Mouse (Mus musculus) liver, embryonic 15.5 days (tissue): Measurements from ENCODE around the gene Fam198a. TPM values are rescaled to one million over a fixed set of nuclear protein-coding genes. Genes with fewer than 3 reads are reported as not detected.

Experiments used
- ATAC-seq: fragments of 200-750 bp; cut with Nextera tagmentation; 2 replicates; pipeline ENCODE4 v1.8.0; 2017; ENCODE audit warnings: moderate number of reproducible peaks, mild to moderate bottlenecking, moderate library complexity; ENCODE audit not compliant: insufficient read depth
- H3K27ac ChIP-seq: fragments of 300-500 bp; sonication (generic); replicated peaks from 2 replicates; pipeline ENCODE4 v1.5.1; 2015; ENCODE audit warnings: mild to moderate bottlenecking, inconsistent platforms
- H3K27me3 ChIP-seq: fragments of 300-500 bp; sonication (generic); 2 replicates; pipeline ENCODE4 v1.6.1; 2015; ENCODE audit warnings: mild to moderate bottlenecking, inconsistent platforms
- H3K36me3 ChIP-seq: fragments of 300-500 bp; sonication (generic); replicated peaks from 2 replicates; pipeline ENCODE4 v1.6.1; 2015; ENCODE audit warnings: moderate library complexity, mild to moderate bottlenecking, inconsistent platforms
- H3K4me1 ChIP-seq: fragments of 300-500 bp; sonication (generic); replicated peaks from 2 replicates; pipeline ENCODE4 v1.6.1; 2015; ENCODE audit warnings: inconsistent platforms
- H3K4me2 ChIP-seq: fragments of 300-500 bp; sonication (generic); 2 replicates; pipeline ENCODE4 v1.6.1; 2015; ENCODE audit warnings: moderate library complexity, mild to moderate bottlenecking, inconsistent platforms
- H3K4me3 ChIP-seq: fragments of 300-500 bp; sonication (generic); replicated peaks from 2 replicates; pipeline ENCODE4 v1.5.1; 2015; ENCODE audit warnings: mild to moderate bottlenecking, inconsistent platforms
- H3K9ac ChIP-seq: fragments of 300-500 bp; sonication (generic); 2 replicates; pipeline ENCODE4 v1.6.1; 2015; ENCODE audit warnings: moderate library complexity, mild to moderate bottlenecking, inconsistent platforms
- H3K9me3 ChIP-seq: fragments of 300-500 bp; sonication (generic); replicated peaks from 2 replicates; pipeline ENCODE4 v1.6.1; 2016; ENCODE audit warnings: inconsistent platforms
- WGBS: fragments of 180-500 bp; shearing (Covaris S2); methylation state at CpG from one replicate; pipeline ENCODE4 v1.1.7; 2015; ENCODE audit warnings: mixed read lengths; ENCODE audit not compliant: insufficient replicate concordance; 5-methylcytosine and 5-hydroxymethylcytosine counted together
- polyA plus RNA-seq: library from polyadenylated mRNA; unstranded; fragments of >200 nt; fragmentation: Nextera tagmentation; extraction: Ambion mirVana; gene quantifications from 2 replicates; pipeline ENCODE4 v1.2.1, GENCODE M21; 2015

The Fam198a gene
- polyA plus RNA-seq, 1 experiment from 2014 or later = 0.24 TPM

- ATAC-seq = no peak
- no peaks in the 10 kb centered on the region for H3K36me3 ChIP-seq
- H3K4me1 ChIP-seq = no peaks in the 10 kb centered on the region
- no peaks in the 10 kb centered on the region for H3K27me3 ChIP-seq
- H3K27ac ChIP-seq = no peak overlapping the region
- WGBS = 80% methylated on average over 15 of the region's 15 CpGs
- no peaks in the 10 kb centered on the region for H3K9me3 ChIP-seq
- no peak overlapping the region for H3K9ac ChIP-seq
- no peak overlapping the region for H3K4me3 ChIP-seq
- no peak overlapping the region for H3K4me2 ChIP-seq
Measured at GRCm38 (mm10) chr9:121982665-121983064, 31.9 kb downstream of the Fam198a start.

- H3K4me3 ChIP-seq = no peak overlapping the region
Measured at GRCm38 (mm10) chr9:121983504-121983903, 32.7 kb downstream of the Fam198a start.

GRCm38 (mm10) chr9:121984465-121985461 lies 34.0 kb downstream of the Fam198a start:
- H3K4me2 ChIP-seq = no peak overlapping the region
- H3K27me3 ChIP-seq = no peaks in the 10 kb centered on the region
- H3K9me3 ChIP-seq = no peaks in the 10 kb centered on the region
- H3K27ac ChIP-seq = no peak overlapping the region
- H3K4me3 ChIP-seq = no peak overlapping the region
- no peaks in the 10 kb centered on the region for H3K4me1 ChIP-seq
- no peaks in the 10 kb centered on the region for H3K36me3 ChIP-seq
- no peak for ATAC-seq
- 47% methylated on average over 15 of the region's 15 CpGs for WGBS
- H3K9ac ChIP-seq = no peak overlapping the region

More at GRCm38 (mm10) chr9:121983504-121983903, 32.7 kb downstream of the Fam198a start:
- Histone ChIP-seq H3K36me3 (no peaks in the 10 kb centered on the region), H3K4me2 (no peak overlapping the region), H3K4me1 (no peaks in the 10 kb centered on the region), H3K9ac (no peak overlapping the region), H3K27me3 (no peaks in the 10 kb centered on the region), H3K27ac (no peak overlapping the region), H3K9me3 (no peaks in the 10 kb centered on the region)
- 48% methylated on average over 15 of the region's 15 CpGs for WGBS
- ATAC-seq = no peak

GRCm38 (mm10) chr9:121988910-121989309 lies 38.1 kb downstream of the Fam198a start:
- H3K36me3 ChIP-seq = no peaks in the 10 kb centered on the region
- no peak for ATAC-seq
- H3K4me1 ChIP-seq = peaks cover 4% of the 10 kb centered on the region; the same call in 1 of the 2 replicates
- no peaks in the 10 kb centered on the region for H3K9me3 ChIP-seq
- H3K27ac ChIP-seq = no peak overlapping the region
- no peak overlapping the region for H3K4me2 ChIP-seq
- no peaks in the 10 kb centered on the region for H3K27me3 ChIP-seq
- H3K9ac ChIP-seq = no peak overlapping the region
- 45% methylated on average over 3 of the region's 3 CpGs for WGBS
- no peak overlapping the region for H3K4me3 ChIP-seq

GRCm38 (mm10) chr9:121989536-121989935 lies 38.7 kb downstream of the Fam198a start:
- WGBS = 59% methylated on average over 5 of the region's 5 CpGs
- Histone ChIP-seq H3K4me2 (no peak overlapping the region), H3K36me3 (no peaks in the 10 kb centered on the region), H3K4me3 (no peak overlapping the region), H3K27me3 (no peaks in the 10 kb centered on the region), H3K4me1 (peaks cover 4% of the 10 kb centered on the region; the same call in 1 of the 2 replicates), H3K9ac (no peak overlapping the region), H3K9me3 (no peaks in the 10 kb centered on the region), H3K27ac (no peak overlapping the region)
- no peak for ATAC-seq

- no peak for ATAC-seq
- H3K36me3 ChIP-seq = no peaks in the 10 kb centered on the region
- peaks cover 4% of the 10 kb centered on the region; the same call in 1 of the 2 replicates for H3K4me1 ChIP-seq
- H3K9ac ChIP-seq = no peak overlapping the region
- H3K4me2 ChIP-seq = no peak overlapping the region
- no peak overlapping the region for H3K27ac ChIP-seq
- peaks cover 13% of the 10 kb centered on the region for H3K27me3 ChIP-seq
- H3K9me3 ChIP-seq = no peaks in the 10 kb centered on the region
- 54% methylated on average over 5 of the region's 5 CpGs for WGBS
- H3K4me3 ChIP-seq = no peak overlapping the region
Measured at GRCm38 (mm10) chr9:121991041-121991440, 40.3 kb downstream of the Fam198a start.

GRCm38 (mm10) chr9:121993047-121993446 lies 42.3 kb downstream of the Fam198a start:
- no peak for ATAC-seq
- no peaks in the 10 kb centered on the region for H3K9me3 ChIP-seq
- WGBS = 24% methylated on average over 3 of the region's 3 CpGs

GRCm38 (mm10) chr9:121995077-121995476 lies 44.3 kb downstream of the Fam198a start:
- H3K4me3 ChIP-seq = peak overlapping the region; percentile 63
- peak overlapping the region; percentile 71 for H3K4me2 ChIP-seq
- H3K27me3 ChIP-seq = peaks cover 17% of the 10 kb centered on the region
- 17% methylated on average over 10 of the region's 10 CpGs for WGBS
- H3K9me3 ChIP-seq = no peaks in the 10 kb centered on the region
- peaks cover 4% of the 10 kb centered on the region; the same call in 1 of the 2 replicates for H3K4me1 ChIP-seq
- no peak overlapping the region for H3K27ac ChIP-seq
- no peaks in the 10 kb centered on the region for H3K36me3 ChIP-seq
- H3K9ac ChIP-seq = peak overlapping the region; percentile 39; the same call in 1 of the 2 replicates
- ATAC-seq = no peak

More at GRCm38 (mm10) chr9:121993047-121993446, 42.3 kb downstream of the Fam198a start:
- Histone ChIP-seq H3K4me1 (peaks cover 4% of the 10 kb centered on the region; the same call in 1 of the 2 replicates), H3K27ac (no peak overlapping the region), H3K4me2 (no peak overlapping the region), H3K36me3 (no peaks in the 10 kb centered on the region), H3K4me3 (no peak overlapping the region), H3K27me3 (peaks cover 17% of the 10 kb centered on the region), H3K9ac (no peak overlapping the region)

GRCm38 (mm10) chr9:121995508-121996131 lies 44.8 kb downstream of the Fam198a start:
- Histone ChIP-seq H3K36me3 (no peaks in the 10 kb centered on the region), H3K27ac (no peak overlapping the region), H3K9ac (peak overlapping the region; percentile 39), H3K27me3 (peaks cover 17% of the 10 kb centered on the region), H3K4me2 (peak overlapping the region; percentile 71), H3K4me1 (peaks cover 4% of the 10 kb centered on the region; the same call in 1 of the 2 replicates), H3K9me3 (no peaks in the 10 kb centered on the region), H3K4me3 (peak overlapping the region; percentile 63)
- peak; percentile 49 for ATAC-seq
- WGBS = under 1% methylated on average over 53 of the region's 53 CpGs

GRCm38 (mm10) chr9:121997010-121997409 lies 46.2 kb downstream of the Fam198a start, which contains the start of gene Pomgnt2:
Gene Pomgnt2, minus strand, starts transcription at chr9:121997110.
- no peak for ATAC-seq
- Histone ChIP-seq H3K27me3 (peaks cover 17% of the 10 kb centered on the region), H3K36me3 (no peaks in the 10 kb centered on the region), H3K27ac (no peak within 1 kb of the TSS), H3K9ac (no peak within 1 kb of the TSS), H3K9me3 (no peaks in the 10 kb centered on the region), H3K4me1 (peaks cover 4% of the 10 kb centered on the region; the same call in 1 of the 2 replicates), H3K4me2 (peak within 1 kb of the TSS; percentile 71; the same call in 1 of the 2 replicates), H3K4me3 (peak within 1 kb of the TSS; percentile 63)

GRCm38 (mm10) chr9:121997978-121998377 lies 47.2 kb downstream of the Fam198a start:
- Histone ChIP-seq H3K4me3 (no peak overlapping the region), H3K36me3 (no peaks in the 10 kb centered on the region), H3K4me2 (no peak overlapping the region), H3K9ac (no peak overlapping the region), H3K27ac (no peak overlapping the region), H3K4me1 (peaks cover 4% of the 10 kb centered on the region; the same call in 1 of the 2 replicates), H3K9me3 (no peaks in the 10 kb centered on the region), H3K27me3 (peaks cover 17% of the 10 kb centered on the region)
- ATAC-seq = no peak
- 54% methylated on average over 4 of the region's 4 CpGs for WGBS
